Mouse (Mus musculus) testis, adult 2 months (tissue): Measurements from ENCODE around the gene Twsg1.

ENCODE experiments used
- CTCF ChIP-seq: fragments of 200-500 bp; IDR thresholded peaks from 2 replicates; pipeline ENCODE4 v1.5.1; 2012; ENCODE audit warnings: low read depth, mild to moderate bottlenecking, inconsistent platforms, low read length, moderate library complexity; ENCODE audit not compliant: control insufficient read depth, insufficient read depth, insufficient replicate concordance
- POLR2A ChIP-seq: fragments of 200-500 bp; IDR thresholded peaks from 2 replicates; pipeline ENCODE4 v1.6.1; 2012; ENCODE audit warnings: low read depth, mild to moderate bottlenecking, inconsistent platforms, low read length, moderate library complexity; ENCODE audit not compliant: control insufficient read depth

DNA sequence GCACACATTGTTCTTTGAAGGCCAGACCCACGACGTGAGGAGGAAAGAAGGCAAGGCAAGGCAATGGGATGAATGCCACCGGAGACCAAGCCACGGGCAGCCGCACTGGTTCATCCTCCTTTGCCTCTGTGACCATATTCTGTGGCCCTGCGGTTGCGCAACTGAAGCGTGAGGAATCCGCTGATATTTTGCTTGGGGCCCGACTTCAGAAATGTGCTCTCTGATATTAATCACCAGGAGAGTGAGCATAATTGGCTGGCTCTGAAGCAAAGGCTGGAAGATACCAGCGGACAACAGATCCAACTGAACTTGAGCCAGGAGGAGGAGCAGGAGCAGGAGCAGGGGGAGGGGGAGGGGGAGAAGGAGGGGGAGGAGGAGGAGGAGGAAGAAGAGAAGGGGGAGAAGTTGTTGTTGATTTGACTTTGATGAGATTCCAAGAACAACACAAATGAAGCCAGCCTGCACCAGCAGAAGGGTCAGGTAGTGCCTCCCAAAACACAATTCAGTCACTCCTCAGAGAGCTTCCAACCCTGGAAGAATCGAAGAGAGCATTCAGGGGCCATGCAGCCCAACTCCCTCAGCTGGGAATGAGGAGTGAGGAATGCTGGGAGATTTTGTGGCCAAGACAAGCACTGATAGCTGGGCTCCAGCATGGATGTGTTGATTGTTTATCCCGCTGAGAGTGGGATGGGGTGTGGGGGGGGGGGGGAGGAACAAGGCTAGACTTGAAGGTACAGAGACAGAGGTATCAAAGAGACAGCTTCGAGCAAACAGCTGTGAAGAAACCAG, 6.2 kb upstream of the Twsg1 start:
- TF ChIP-seq CTCF = no peak
- no peak for TF ChIP-seq POLR2A
